Comparison of ENCODE assay signal across 14 mouse cellular contexts in the genomic region with DNA sequence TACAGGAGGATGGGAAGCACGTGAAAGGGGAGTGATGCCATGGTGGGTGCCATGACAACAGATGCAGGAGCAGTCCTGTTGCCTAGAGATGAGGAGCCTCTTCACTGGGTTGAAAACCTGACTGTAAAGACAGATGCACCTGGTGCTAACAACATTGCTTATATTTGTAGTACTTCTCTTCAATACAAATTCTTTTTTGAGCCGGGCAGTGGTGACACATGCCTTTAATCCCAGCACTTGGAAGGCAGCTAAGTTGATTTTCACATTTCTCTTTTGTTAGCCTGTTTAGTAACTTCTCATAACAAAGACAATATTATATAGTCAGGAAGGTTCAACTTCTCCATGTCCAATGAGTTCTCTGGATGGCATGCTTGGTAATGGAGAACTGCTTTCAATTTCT. TPM values are rescaled to one million over a fixed set of nuclear protein-coding genes. Genes with fewer than 3 reads are reported as not detected.
DNase-seq lines count a peak whose midpoint lies in the region; ATAC-seq and TF ChIP-seq lines count a peak whose summit lies in the region.
"Had no signal": no experiment of that assay in that cellular context is flagged by ENCODE, and none has a peak within 500 bp of the region (broad histone marks: within the 10 kb centered on the region; RNA-seq: fewer than 3 reads in every experiment).

No protein-coding gene starts in this region.

- 0 out of 2 replicates have a peak, but pooled peaks have one; percentile 23 for ATAC-seq in forebrain, embryonic 14.5 days
- 0 out of 2 replicates have a peak, but pooled peaks have one; percentile 7 for ATAC-seq in liver, embryonic 14.5 days (ENCODE audit: insufficient read depth)
- ATAC-seq in granulocyte monocyte progenitor cell, adult 5-6 weeks (replicated peaks; ENCODE audit: poor library complexity, severe bottlenecking) = 0 out of 2 replicates have a peak, but pooled peaks have one; percentile 18
- peak; percentile 38; the same call in 1 of the 2 replicates for ATAC-seq in neural tube, embryonic 12.5 days (ENCODE audit: low FRiP score, low read depth)

- H3K4me3 ChIP-seq in forebrain, embryonic 14.5 days (ENCODE audit: low read depth, low read length) = no peak overlapping the region
- H3K4me3 ChIP-seq in forebrain, embryonic 10.5 days = no peak overlapping the region
- no peak overlapping the region for H3K4me3 ChIP-seq in liver, embryonic 14.5 days (ENCODE audit: insufficient read depth in 1 of 2, low read depth in 2 of 2, low read length in 2 of 2)
- no peak overlapping the region for H3K4me3 ChIP-seq in neural tube, embryonic 12.5 days
- H3K4me3 ChIP-seq: heart, embryonic 13.5 days; limb, embryonic 15.5 days had no signal

- no peak overlapping the region for H3K9ac ChIP-seq in forebrain, embryonic 14.5 days (ENCODE audit: low read length)
- no peak overlapping the region for H3K9ac ChIP-seq in liver, embryonic 14.5 days (replicated peaks)
- H3K9ac ChIP-seq in neural tube, embryonic 12.5 days = no peak overlapping the region
- H3K9ac ChIP-seq: heart, embryonic 13.5 days; limb, embryonic 15.5 days had no signal

- no peak for TF ChIP-seq CTCF in liver, embryonic 14.5 days (IDR thresholded peaks at IDR 0.05; ENCODE audit: low read depth)

- H3K36me3 ChIP-seq in forebrain, embryonic 14.5 days (ENCODE audit: control insufficient read depth, insufficient read depth, low read length) = no peaks in the 10 kb centered on the region
- no peaks in the 10 kb centered on the region for H3K36me3 ChIP-seq in forebrain, embryonic 10.5 days (replicated peaks)
- H3K36me3 ChIP-seq in liver, embryonic 14.5 days (replicated peaks; ENCODE audit: control insufficient read depth, insufficient read depth, low read depth) = no peaks in the 10 kb centered on the region
- no peaks in the 10 kb centered on the region for H3K36me3 ChIP-seq in neural tube, embryonic 12.5 days
- H3K36me3 ChIP-seq: limb, embryonic 15.5 days had no signal

- no peaks in the 10 kb centered on the region for H3K27me3 ChIP-seq in forebrain, embryonic 14.5 days (replicated peaks; ENCODE audit: control insufficient read depth, insufficient read depth, low read length)
- no peaks in the 10 kb centered on the region for H3K27me3 ChIP-seq in forebrain, embryonic 10.5 days (ENCODE audit: poor library complexity, severe bottlenecking)
- no peaks in the 10 kb centered on the region for H3K27me3 ChIP-seq in liver, embryonic 14.5 days (ENCODE audit: control insufficient read depth, insufficient read depth, low read length)
- H3K27me3 ChIP-seq in neural tube, embryonic 12.5 days (replicated peaks) = no peaks in the 10 kb centered on the region
- H3K27me3 ChIP-seq: heart, embryonic 13.5 days; limb, embryonic 15.5 days had no signal

- H3K9me3 ChIP-seq in forebrain, embryonic 14.5 days (replicated peaks; ENCODE audit: control insufficient read depth, low read length) = peaks cover 67% of the 10 kb centered on the region
- H3K9me3 ChIP-seq in forebrain, embryonic 10.5 days = peaks cover 96% of the 10 kb centered on the region
- H3K9me3 ChIP-seq in liver, embryonic 14.5 days (ENCODE audit: control insufficient read depth, low read length) = peaks cover 22% of the 10 kb centered on the region
- H3K9me3 ChIP-seq in neural tube, embryonic 12.5 days = peaks cover 57% of the 10 kb centered on the region

- no peaks in the 10 kb centered on the region for H3K4me1 ChIP-seq in forebrain, embryonic 14.5 days (ENCODE audit: control insufficient read depth, insufficient read depth, low read length)
- H3K4me1 ChIP-seq in forebrain, embryonic 10.5 days = no peaks in the 10 kb centered on the region
- no peaks in the 10 kb centered on the region for H3K4me1 ChIP-seq in liver, embryonic 14.5 days (replicated peaks; ENCODE audit: control insufficient read depth in 2 of 2, insufficient read depth in 2 of 2, low read length in 1 of 2)
- no peaks in the 10 kb centered on the region for H3K4me1 ChIP-seq in neural tube, embryonic 12.5 days
- H3K4me1 ChIP-seq: heart, embryonic 13.5 days; limb, embryonic 15.5 days had no signal

- H3K4me2 ChIP-seq in forebrain, embryonic 14.5 days (ENCODE audit: low read length) = no peak overlapping the region
- no peak overlapping the region for H3K4me2 ChIP-seq in liver, embryonic 14.5 days (ENCODE audit: low read depth)
- H3K4me2 ChIP-seq in neural tube, embryonic 12.5 days (replicated peaks) = no peak overlapping the region
- H3K4me2 ChIP-seq: heart, embryonic 13.5 days; limb, embryonic 15.5 days had no signal

- no peak overlapping the region for H3K27ac ChIP-seq in forebrain, embryonic 14.5 days (ENCODE audit: low read depth, low read length)
- H3K27ac ChIP-seq in forebrain, embryonic 10.5 days = no peak overlapping the region
- H3K27ac ChIP-seq in liver, embryonic 14.5 days = no peak overlapping the region
- no peak overlapping the region for H3K27ac ChIP-seq in neural tube, embryonic 12.5 days
- H3K27ac ChIP-seq: heart, embryonic 13.5 days; limb, embryonic 15.5 days; macrophage had no signal

- no peak for DNase-seq in forebrain, embryonic 14.5 days (ENCODE audit: low spot score)
- no peak for DNase-seq in forebrain, embryonic 10.5 days (ENCODE audit: extremely low spot score, low spot score)
- DNase-seq in liver, embryonic 14.5 days (ENCODE audit: low read depth in 3 of 3, low spot score in 3 of 3) = no peak
- no peak for DNase-seq in liver
- no peak for DNase-seq in gastrocnemius, postnatal 14 days
- DNase-seq in ovary, postnatal 14 days (ENCODE audit: low spot score) = no peak
- DNase-seq: adrenal gland, adult 2 months; kidney, adult 11 months had no signal

- intact Hi-C loops in gastrocnemius, postnatal 14 days (cut with DNase I; ENCODE audit: low total_unique reads) = no loop called here

- TF ChIP-seq EP300 in liver, embryonic 14.5 days (IDR thresholded peaks at IDR 0.05; ENCODE audit: low read depth) = no peak

- 69% methylated on average over 2 of the region's 2 CpGs for WGBS in forebrain, embryonic 14.5 days
- WGBS in forebrain, embryonic 10.5 days = 78% methylated on average over 2 of the region's 2 CpGs
- WGBS in liver, embryonic 14.5 days (ENCODE audit: insufficient replicate concordance) = 45% methylated on average over 2 of the region's 2 CpGs
- WGBS in neural tube, embryonic 12.5 days = 71% methylated on average over 2 of the region's 2 CpGs

RNA-seq across cellular contexts. Expression of gene Gm16503, which starts 21.0 kb away (rescaled TPM):
- 0.12 and 0.13 TPM in 2 replicates for polyA plus RNA-seq in forebrain, embryonic 14.5 days (2014; fragmentation: Nextera tagmentation; extraction: Ambion mirVana)
- polyA plus RNA-seq in forebrain, embryonic 10.5 days (2016; fragmentation: Nextera tagmentation; extraction: Ambion mirVana) = 0.52 and 0.72 TPM in 2 replicates
- polyA plus RNA-seq in liver, embryonic 14.5 days (2012; rRNA removed) = 0.03 and 0.16 TPM in 2 replicates
- 0.04 TPM in 1 of 2 replicates, not detected in the other for polyA plus RNA-seq in liver, embryonic 14.5 days (2014; fragmentation: Nextera tagmentation; extraction: Ambion mirVana)
- total RNA-seq in granulocyte monocyte progenitor cell, adult 5-6 weeks (2014; fragmentation: Nextera tagmentation) = 0.26 and 2.7 TPM in 2 replicates
- 0.13 and 0.36 TPM in 2 replicates for total RNA-seq in granulocyte monocyte progenitor cell, adult 5-6 weeks (2017)
- 0.37 and 0.43 TPM in 2 replicates for polyA plus RNA-seq in neural tube, embryonic 12.5 days (2016; fragmentation: Nextera tagmentation; extraction: Ambion mirVana)
- total RNA-seq in gastrocnemius, postnatal 14 days (2021) = under 1 TPM; 0.18 to 0.21 TPM
- polyA plus RNA-seq: adrenal gland, adult 2 months; C2C12; macrophage had no signal

RNA-seq across cellular contexts. Expression of gene Zfp982, which starts 26.8 kb away (rescaled TPM):
- 1.8 and 2.7 TPM in 2 replicates for polyA plus RNA-seq in forebrain, embryonic 14.5 days (2014; fragmentation: Nextera tagmentation; extraction: Ambion mirVana)
- polyA plus RNA-seq in forebrain, embryonic 10.5 days (2016; fragmentation: Nextera tagmentation; extraction: Ambion mirVana) = 6.4 and 10.5 TPM in 2 replicates
- polyA plus RNA-seq in liver, embryonic 14.5 days (2012; rRNA removed) = 0.54 and 1.3 TPM in 2 replicates
- polyA plus RNA-seq in liver, embryonic 14.5 days (2014; fragmentation: Nextera tagmentation; extraction: Ambion mirVana) = 1.6 and 2.0 TPM in 2 replicates
- total RNA-seq in granulocyte monocyte progenitor cell, adult 5-6 weeks (2014; fragmentation: Nextera tagmentation) = 9.9 and 13.5 TPM in 2 replicates
- total RNA-seq in granulocyte monocyte progenitor cell, adult 5-6 weeks (2017) = 13.1 and 15.3 TPM in 2 replicates
- 6.3 and 7.7 TPM in 2 replicates for polyA plus RNA-seq in neural tube, embryonic 12.5 days (2016; fragmentation: Nextera tagmentation; extraction: Ambion mirVana)
- 1 to 10 TPM; 3.5 to 3.8 TPM for total RNA-seq in gastrocnemius, postnatal 14 days (2021)
- polyA plus RNA-seq: adrenal gland, adult 2 months had no signal

RNA-seq across cellular contexts. Expression of gene Zfp985, which starts 34.1 kb away (rescaled TPM):
- 0.06 TPM in 1 of 2 replicates, not detected in the other for polyA plus RNA-seq in forebrain, embryonic 14.5 days (2014; fragmentation: Nextera tagmentation; extraction: Ambion mirVana)
- polyA plus RNA-seq in forebrain, embryonic 10.5 days (2016; fragmentation: Nextera tagmentation; extraction: Ambion mirVana) = 0.06 and 0.12 TPM in 2 replicates
- 0.03 and 0.04 TPM in 2 replicates for polyA plus RNA-seq in liver, embryonic 14.5 days (2012; rRNA removed)
- polyA plus RNA-seq in liver, embryonic 14.5 days (2014; fragmentation: Nextera tagmentation; extraction: Ambion mirVana) = 0.08 and 0.14 TPM in 2 replicates
- 0.49 and 0.64 TPM in 2 replicates for total RNA-seq in granulocyte monocyte progenitor cell, adult 5-6 weeks (2014; fragmentation: Nextera tagmentation)
- total RNA-seq in granulocyte monocyte progenitor cell, adult 5-6 weeks (2017) = 0.36 TPM in 1 of 2 replicates, not detected in the other
- 0.26 TPM in 1 of 2 replicates, not detected in the other for polyA plus RNA-seq in neural tube, embryonic 12.5 days (2016; fragmentation: Nextera tagmentation; extraction: Ambion mirVana)
- total RNA-seq in gastrocnemius, postnatal 14 days (2021) = under 1 TPM; 0.12 to 0.18 TPM
- polyA plus RNA-seq: adrenal gland, adult 2 months; limb, embryonic 15.5 days; macrophage had no signal
